Mouse (Mus musculus) retina, postnatal 7 days (tissue): ENCODE results near the gene Atp5mpl.

ENCODE experiments used
- DNase-seq: peaks from one replicate; pipeline ENCODE4 v3.0.0-alpha.2; 2012; ENCODE audit warnings: low read depth, low spot score

Atp5mpl gene

GRCm38 (mm10) chr12:111912802-111913201, 54.0 kb downstream of the Atp5mpl start:
- DNase-seq = no peak

GRCm38 (mm10) chr12:111911796-111912195, 55.0 kb downstream of the Atp5mpl start:
- DNase-seq = no peak
